Mouse (Mus musculus): ENCODE results near the gene Gpr19. TPM values are rescaled to one million over a fixed set of nuclear protein-coding genes. Genes with fewer than 3 reads are reported as not detected.

The Gpr19 gene
- total RNA-seq, 4 experiments from 2014 or later, result 22.9 to 26.3 (median 24.7) TPM

- DNase-seq (ENCODE audit: low spot score in 2 of 2), result no peak
These were observed 48.4 kb downstream of the Gpr19 start for GRCm38 (mm10) chr6:134849985-134850384.

GRCm38 (mm10) chr6:134849461-134849860 is 48.9 kb downstream of the Gpr19 start:
- DNase-seq (ENCODE audit: low spot score in 2 of 2), result no peak

- no peak for DNase-seq (ENCODE audit: low spot score in 2 of 2)
These were observed 50.0 kb downstream of the Gpr19 start for GRCm38 (mm10) chr6:134848197-134848890.

- no peak for DNase-seq (ENCODE audit: low spot score in 2 of 2)
These were observed 50.8 kb downstream of the Gpr19 start for GRCm38 (mm10) chr6:134847550-134847949.

GRCm38 (mm10) chr6:134846308-134846707 is 52.1 kb downstream of the Gpr19 start:
- no peak for DNase-seq (ENCODE audit: low spot score in 2 of 2)

GRCm38 (mm10) chr6:134845726-134846125 is 52.7 kb downstream of the Gpr19 start:
- DNase-seq (ENCODE audit: low spot score in 2 of 2), result no peak

GRCm38 (mm10) chr6:134840346-134840745 is 58.0 kb downstream of the Gpr19 start:
- no peak for DNase-seq (ENCODE audit: low spot score in 2 of 2)

GRCm38 (mm10) chr6:134838111-134838510 is 60.3 kb downstream of the Gpr19 start:
- no peak for DNase-seq (ENCODE audit: low spot score in 2 of 2)

GRCm38 (mm10) chr6:134834585-134835251 is 63.7 kb downstream of the Gpr19 start:
- no peak for DNase-seq (ENCODE audit: low spot score in 2 of 2)

GRCm38 (mm10) chr6:134830776-134831175 is 67.6 kb downstream of the Gpr19 start:
- no peak for DNase-seq (ENCODE audit: low spot score in 2 of 2)

GRCm38 (mm10) chr6:134829786-134830700 is 68.3 kb downstream of the Gpr19 start, which contains the start of gene Crebl2:
TSS of gene Crebl2 (plus strand) at chr6:134830154.
- DNase-seq (ENCODE audit: low spot score in 2 of 2), result peak; percentile 100

GRCm38 (mm10) chr6:134822844-134823243 is 75.5 kb downstream of the Gpr19 start:
- DNase-seq (ENCODE audit: low spot score in 2 of 2), result no peak

- DNase-seq (ENCODE audit: low spot score in 2 of 2), result no peak
These were observed 78.0 kb downstream of the Gpr19 start for GRCm38 (mm10) chr6:134820411-134820810.

- DNase-seq (ENCODE audit: low spot score in 2 of 2), result no peak
These were observed 78.6 kb downstream of the Gpr19 start for GRCm38 (mm10) chr6:134819741-134820140.

Other genes with a start within 250 kb of the Gpr19 start
- gene Dusp16, start 106.0 kb downstream of the Gpr19 start, total RNA-seq (2022), result 10 to 100 TPM in 3 of 4 experiments, 1 to 10 TPM in 1; 9.9 to 16.3 (median 14.0) TPM
- gene Crebl2, start 68.4 kb downstream of the Gpr19 start, total RNA-seq (2022), result 10 to 100 TPM; 39.0 to 45.3 (median 42.1) TPM
- gene Cdkn1b, start 21.8 kb upstream of the Gpr19 start, total RNA-seq (2022), result 10 to 100 TPM; 36.6 to 39.0 (median 37.9) TPM
- gene Apold1, start 83.1 kb upstream of the Gpr19 start, total RNA-seq (2022), result 1 to 10 TPM; 3.8 to 4.8 (median 3.9) TPM
- 10 to 100 TPM; 54.2 to 60.6 (median 56.4) TPM for gene Ddx47, start 113.0 kb upstream of the Gpr19 start, total RNA-seq (2022)
- under 1 TPM in 3 of 4 experiments, not detected in 1; 0.17 to 0.35 (median 0.21) TPM for gene Gprc5a, start 167.1 kb upstream of the Gpr19 start, total RNA-seq (2022)
- gene Gprc5d, start 219.7 kb upstream of the Gpr19 start, total RNA-seq (2022), result under 1 TPM in 1 of 4 experiments, not detected in 3; 0.28 TPM

All from left cerebral cortex, adult 8-10 months (tissue).